9 mouse cellular contexts compared by ENCODE assay signal in the genomic region with DNA sequence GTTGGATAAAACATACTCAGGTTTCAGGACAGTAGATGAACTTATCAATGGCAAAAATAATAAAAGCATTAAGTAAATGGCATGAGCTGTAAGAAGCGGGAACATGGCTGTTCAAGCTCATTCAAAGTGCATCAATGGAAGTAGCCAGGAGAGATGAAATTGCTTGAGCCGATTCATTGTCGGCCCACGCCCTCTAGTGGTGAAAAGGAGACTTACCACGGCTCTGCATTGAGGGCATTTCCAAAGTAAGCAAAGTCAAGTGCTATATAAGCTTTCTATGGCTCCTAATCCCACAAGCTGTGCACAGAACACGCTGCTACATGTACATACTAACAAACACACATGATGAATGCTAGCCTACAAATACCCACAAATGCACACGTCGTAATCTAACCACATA. TPM values are rescaled to one million over a fixed set of nuclear protein-coding genes. Genes with fewer than 3 reads are reported as not detected.
DNase-seq lines count a peak whose midpoint lies in the region; TF ChIP-seq lines count a peak whose summit lies in the region.
"Had no signal": no experiment of that assay in that cellular context is flagged by ENCODE, and none has a peak within 500 bp of the region (broad histone marks: within the 10 kb centered on the region; RNA-seq: fewer than 3 reads in every experiment).

No protein-coding gene starts in this region.

- 17% methylated on average over 8 of the region's 8 CpGs for WGBS in bone marrow, adult 2 months

- dilution Hi-C loops in CH12.LX (cut with MboI; ENCODE audit: extremely low pct_ligation_motif_present, extremely low pct_unique_long_range_greater_than_20kb, low sequenced_read_pairs), result no loop called here

- in situ Hi-C loops in CH12.LX (cut with MboI; ENCODE audit: low pct_ligation_motif_present, low pct_unique_long_range_greater_than_20kb, low sequenced_read_pairs), result loop anchor here (5.0 kb wide), 1 partner anchor 542 kb away; no protein-coding TSS in a partner anchor

- peaks cover 3 to 5% of the 10 kb centered on the region in 2 experiments for H3K4me1 ChIP-seq in CH12.LX (ENCODE audit: control insufficient read depth in 1 of 2, insufficient read depth in 2 of 2)
- H3K4me1 ChIP-seq in bone marrow, adult 2 months (ENCODE audit: control insufficient read depth, insufficient read depth, low read length), result no peaks in the 10 kb centered on the region
- H3K4me1 ChIP-seq in embryonic fibroblast, embryonic 13.5 days (ENCODE audit: control insufficient read depth, insufficient read depth, low read length), result no peaks in the 10 kb centered on the region
- H3K4me1 ChIP-seq: heart, embryonic 15.5 days had no signal

- intact Hi-C loops in heart, postnatal 25 days (cut with DNase I), result loop anchor here (2.0 to 10.0 kb wide), 4 partner anchors 127 to 954 kb away; a partner anchor contains a TSS

- peaks cover 2% of the 10 kb centered on the region for H3K9me3 ChIP-seq in CH12.LX (replicated peaks; ENCODE audit: low read length)
- H3K9me3 ChIP-seq: heart, embryonic 15.5 days had no signal

- DNase-seq in CH12.LX (ENCODE audit: extremely low read depth), result peak; percentile 77
- peak; percentile 16 for DNase-seq in heart, postnatal 25 days (ENCODE audit: low spot score)
- peak; percentile 76 to 82 for DNase-seq in layer of hippocampus, adult 2 months (ENCODE audit: low spot score in 2 of 2)
- DNase-seq in lung, postnatal 14 days, result peak; percentile 85
- peak; percentile 46 for DNase-seq in retina, adult 2 months (ENCODE audit: low read depth, low spot score)
- DNase-seq in thymus, postnatal 14 days, result peak; percentile 72

- peak; percentile 97 for TF ChIP-seq RAD21 in CH12.LX (IDR thresholded peaks at IDR 0.05; ENCODE audit: low read depth, low read length)

- no peak overlapping the region for H3K4me2 ChIP-seq in CH12.LX (ENCODE audit: insufficient read depth, low read depth, poor library complexity, severe bottlenecking)
- H3K4me2 ChIP-seq: heart, embryonic 15.5 days had no signal

- no peaks in the 10 kb centered on the region for H3K36me3 ChIP-seq in CH12.LX (replicated peaks in 1 of 2; ENCODE audit: control insufficient read depth in 1 of 2, insufficient read depth in 1 of 2, low read length in 1 of 2)
- H3K36me3 ChIP-seq: heart, embryonic 15.5 days had no signal

- TF ChIP-seq EP300 in CH12.LX (IDR thresholded peaks at IDR 0.05; ENCODE audit: low read length), result no peak

- H3K27me3 ChIP-seq in CH12.LX (replicated peaks), result no peaks in the 10 kb centered on the region
- H3K27me3 ChIP-seq: heart, embryonic 15.5 days had no signal

- peak; percentile 94 to 96 for TF ChIP-seq CTCF in CH12.LX (conservative IDR thresholded peaks at IDR 0.05 in 1 of 2, IDR thresholded peaks at IDR 0.05 in 1 of 2; ENCODE audit: low read depth in 2 of 2, low read length in 2 of 2)
- TF ChIP-seq CTCF in bone marrow, adult 2 months (IDR thresholded peaks at IDR 0.05; ENCODE audit: control insufficient read depth, insufficient read depth, low read length), result peak; percentile 83
- peak; percentile 70; the same call in 1 of the 2 replicates for TF ChIP-seq CTCF in embryonic fibroblast, embryonic 13.5 days (IDR thresholded peaks at IDR 0.05; ENCODE audit: borderline replicate concordance, insufficient read depth, low read length)
- TF ChIP-seq CTCF in layer of hippocampus, adult 2 months (conservative IDR thresholded peaks at IDR 0.05), result peak; percentile 96

- no peaks in the 10 kb centered on the region for H3K79me2 ChIP-seq in CH12.LX (replicated peaks; ENCODE audit: control insufficient read depth, extremely low read depth, insufficient read depth, poor library complexity, severe bottlenecking)

- no peak overlapping the region for H3K27ac ChIP-seq in CH12.LX (ENCODE audit: insufficient read depth, low read depth)
- no peak overlapping the region for H3K27ac ChIP-seq in bone marrow, adult 2 months (ENCODE audit: control insufficient read depth, insufficient read depth, low read depth, low read length, poor library complexity)
- no peak overlapping the region for H3K27ac ChIP-seq in embryonic fibroblast, embryonic 13.5 days (ENCODE audit: insufficient read depth, low read length)
- no peak overlapping the region for H3K27ac ChIP-seq in layer of hippocampus, adult 2 months
- H3K27ac ChIP-seq: heart, embryonic 15.5 days had no signal

- no peak for TF ChIP-seq POLR2A in CH12.LX (IDR thresholded peaks at IDR 0.05; ENCODE audit: low read depth, low read length)
- TF ChIP-seq POLR2A in bone marrow, adult 2 months (IDR thresholded peaks at IDR 0.05; ENCODE audit: borderline replicate concordance, control insufficient read depth, low read depth, low read length), result no peak
- TF ChIP-seq POLR2A in embryonic fibroblast, embryonic 13.5 days (IDR thresholded peaks at IDR 0.05; ENCODE audit: low read depth, low read length), result no peak

- H3K4me3 ChIP-seq in CH12.LX (replicated peaks in 1 of 3; ENCODE audit: low read depth in 2 of 3, low read length in 2 of 3, poor library complexity in 1 of 3), result no peak overlapping the region
- no peak overlapping the region for H3K4me3 ChIP-seq in bone marrow, adult 2 months (replicated peaks; ENCODE audit: control insufficient read depth, low read depth, low read length)
- H3K4me3 ChIP-seq in embryonic fibroblast, embryonic 13.5 days (ENCODE audit: insufficient read depth, low read length), result no peak overlapping the region
- no peak overlapping the region for H3K4me3 ChIP-seq in layer of hippocampus, adult 2 months
- H3K4me3 ChIP-seq: heart, embryonic 15.5 days had no signal

- no peak overlapping the region for H3K9ac ChIP-seq in CH12.LX (ENCODE audit: insufficient read depth, low read depth)
- H3K9ac ChIP-seq: heart, embryonic 15.5 days had no signal

TF ChIP-seq in CH12.LX, 34 proteins besides CTCF, POLR2A, EP300 and RAD21:
- TF ChIP-seq ZNF384 (IDR thresholded peaks at IDR 0.05; ENCODE audit: low read depth, low read length), result no peak
- no peak for TF ChIP-seq USF2 (conservative IDR thresholded peaks at IDR 0.05; ENCODE audit: low read depth, low read length)
- TF ChIP-seq NRF1 (IDR thresholded peaks at IDR 0.05; ENCODE audit: low read depth, low read length), result no peak
- TF ChIP-seq PAX5 (IDR thresholded peaks at IDR 0.05; ENCODE audit: low read length), result no peak
- TF ChIP-seq ZC3H11A (IDR thresholded peaks at IDR 0.05; ENCODE audit: low read depth, low read length), result peak; percentile 60
- TF ChIP-seq ZMIZ1 (IDR thresholded peaks at IDR 0.05; ENCODE audit: low read depth, low read length), result no peak
- TF ChIP-seq ETS1 (conservative IDR thresholded peaks at IDR 0.05; ENCODE audit: low read depth, low read length), result no peak
- TF ChIP-seq MYC (IDR thresholded peaks at IDR 0.05; ENCODE audit: low read depth, low read length), result no peak
- TF ChIP-seq E2F4 (IDR thresholded peaks at IDR 0.05; ENCODE audit: insufficient replicate concordance, low read depth, low read length), result no peak
- no peak for TF ChIP-seq ZKSCAN1 (IDR thresholded peaks at IDR 0.05; ENCODE audit: borderline replicate concordance, low read depth, low read length)
- 0 out of 2 replicates have a peak, but pooled peaks have one; percentile 1 for TF ChIP-seq NELFE (IDR thresholded peaks at IDR 0.05; ENCODE audit: low read depth, low read length)
- no peak for TF ChIP-seq HCFC1 (IDR thresholded peaks at IDR 0.05; ENCODE audit: low read depth, low read length)
- peak; percentile 85 for TF ChIP-seq SMC3 (IDR thresholded peaks at IDR 0.05; ENCODE audit: low read depth, low read length)
- no peak for TF ChIP-seq SIN3A (IDR thresholded peaks at IDR 0.05; ENCODE audit: low read length)
- no peak for TF ChIP-seq UBTF (IDR thresholded peaks at IDR 0.05; ENCODE audit: low read depth, low read length)
- TF ChIP-seq MAFK (IDR thresholded peaks at IDR 0.05; ENCODE audit: insufficient replicate concordance, low read length), result no peak
- no peak for TF ChIP-seq RCOR1 (conservative IDR thresholded peaks at IDR 0.05; ENCODE audit: low read depth, low read length)
- TF ChIP-seq TCF12 (IDR thresholded peaks at IDR 0.05; ENCODE audit: low read depth, low read length), result 0 out of 2 replicates have a peak, but pooled peaks have one; percentile 18
- TF ChIP-seq IRF4 (IDR thresholded peaks at IDR 0.05; ENCODE audit: low read depth, low read length), result peak; percentile 31; the same call in 1 of the 2 replicates
- TF ChIP-seq USF1 (IDR thresholded peaks at IDR 0.05; ENCODE audit: low read depth, low read length), result no peak
- no peak for TF ChIP-seq CHD2 (IDR thresholded peaks at IDR 0.05; ENCODE audit: low read length)
- no peak for TF ChIP-seq MAX (IDR thresholded peaks at IDR 0.05; ENCODE audit: low read length)
- no peak for TF ChIP-seq POLR2AphosphoS2 (IDR thresholded peaks at IDR 0.05; ENCODE audit: low read depth, low read length)

RNA-seq across cellular contexts. Expression of a gene that starts 53.6 kb away (rescaled TPM):
- total RNA-seq in CH12.LX (2012; rRNA removed) (1.2 and 1.3 TPM in 2 replicates), CH12.LX (2014; rRNA removed) (1.0 and 1.2 TPM in 2 replicates)
- polyA plus RNA-seq in CH12.LX (2012; ENCODE audit: insufficient read length, low read depth), result 2.4 and 4.0 TPM in 2 replicates
- 0.57 TPM in 1 of 2 replicates, not detected in the other for polyA plus RNA-seq in bone marrow, adult 2 months (2011; ENCODE audit: insufficient read depth, insufficient read length, low replicate concordance, missing spikeins)
- 19.8 and 28.6 TPM in 2 replicates for polyA plus RNA-seq in embryonic fibroblast, embryonic 13.5 days (2011; ENCODE audit: insufficient read length, low read depth, missing spikeins)
- under 1 TPM; 0.49 to 0.50 TPM for total RNA-seq in heart, postnatal 25 days (2021)
- 100 to 1,000 TPM; 248 to 257 TPM for total RNA-seq in layer of hippocampus, adult 2 months (2021)

Comparison
In these comparisons a context has a peak if more than half of its experiments do, and no peak if none do; other contexts are left out.
1. DNase-seq: peak in every context shown above with its lines; median percentile 85 in lung, postnatal 14 days; 79 in layer of hippocampus, adult 2 months; 77 in CH12.LX; 72 in thymus, postnatal 14 days; 46 in retina, adult 2 months; 16 in heart, postnatal 25 days.
2. RNA of a gene that starts 53.6 kb away (total RNA-seq): 248 to 257 TPM in layer of hippocampus, adult 2 months; 1.0 to 1.3 TPM in CH12.LX and 0.49 to 0.50 TPM in heart, postnatal 25 days; every median in the first group is over 100 times any median in the second.
3. Peak in every context shown above with its lines, with median percentiles within 50 percentile points of each other: CTCF ChIP-seq.